Mouse (Mus musculus): Measurements from ENCODE around the gene Irf1.

Gene Irf1

DNA sequence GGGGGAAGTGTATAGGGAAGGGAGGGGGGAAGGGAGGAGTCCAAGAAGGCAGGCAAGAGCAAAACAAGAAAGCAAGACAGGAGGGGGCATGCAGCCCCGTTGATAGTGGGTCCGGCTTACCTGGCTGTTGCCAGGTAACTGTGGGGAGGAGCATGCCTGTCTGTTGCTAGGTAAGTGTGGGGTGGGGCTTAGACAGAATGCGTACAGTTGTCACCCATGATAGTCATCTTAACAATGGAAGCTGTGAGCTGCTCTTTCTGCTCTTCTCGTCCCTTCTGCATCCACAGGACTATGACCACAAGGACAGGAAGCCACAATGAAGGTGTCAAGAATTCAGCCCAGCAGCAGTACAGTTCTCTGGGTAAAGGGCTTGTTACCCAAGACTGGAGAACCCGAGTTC, 40.3 kb downstream of the Irf1 start:
- DNase-seq (ENCODE audit: low read depth, low spot score): no peak

DNA sequence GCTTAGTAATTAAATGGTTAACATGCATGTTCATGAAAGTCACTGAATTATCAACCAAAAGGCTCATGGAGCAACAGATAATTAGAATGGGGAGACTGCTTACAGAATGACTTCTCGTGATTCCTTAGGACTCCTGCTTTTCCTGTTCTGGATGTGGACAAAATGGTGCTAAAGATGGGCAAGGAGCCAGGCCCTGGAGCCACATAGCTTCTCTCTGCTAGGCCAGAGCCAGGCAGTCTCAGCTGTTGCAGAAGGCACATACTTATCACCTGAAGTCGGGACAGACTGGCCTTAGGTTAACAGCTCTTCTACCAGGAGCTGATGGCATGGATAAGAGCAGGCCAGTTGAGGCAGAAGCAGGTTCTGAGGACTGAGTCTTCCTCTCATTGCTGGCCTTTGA, 40.9 kb downstream of the Irf1 start:
- DNase-seq (ENCODE audit: low read depth, low spot score): no peak

DNA sequence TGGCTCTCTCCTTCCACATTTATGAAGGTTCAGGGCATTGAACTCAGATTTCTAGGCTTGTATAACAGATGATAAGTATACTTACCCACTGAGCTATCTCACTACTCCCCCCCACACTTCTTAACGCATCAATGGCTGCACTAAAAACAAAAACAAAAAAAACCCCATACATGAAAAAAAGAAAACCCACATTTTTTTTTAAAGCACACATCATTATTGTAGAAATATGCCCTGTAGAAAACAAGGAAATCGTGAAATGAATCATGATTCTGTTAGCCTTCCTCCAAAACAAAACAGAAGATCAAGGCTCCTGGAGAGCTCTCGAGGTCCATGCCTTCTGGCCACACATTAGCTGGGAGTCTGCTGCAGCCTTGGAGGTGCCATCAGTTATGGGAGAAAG, 41.5 kb downstream of the Irf1 start:
- DNase-seq (ENCODE audit: low read depth, low spot score): no peak

DNA sequence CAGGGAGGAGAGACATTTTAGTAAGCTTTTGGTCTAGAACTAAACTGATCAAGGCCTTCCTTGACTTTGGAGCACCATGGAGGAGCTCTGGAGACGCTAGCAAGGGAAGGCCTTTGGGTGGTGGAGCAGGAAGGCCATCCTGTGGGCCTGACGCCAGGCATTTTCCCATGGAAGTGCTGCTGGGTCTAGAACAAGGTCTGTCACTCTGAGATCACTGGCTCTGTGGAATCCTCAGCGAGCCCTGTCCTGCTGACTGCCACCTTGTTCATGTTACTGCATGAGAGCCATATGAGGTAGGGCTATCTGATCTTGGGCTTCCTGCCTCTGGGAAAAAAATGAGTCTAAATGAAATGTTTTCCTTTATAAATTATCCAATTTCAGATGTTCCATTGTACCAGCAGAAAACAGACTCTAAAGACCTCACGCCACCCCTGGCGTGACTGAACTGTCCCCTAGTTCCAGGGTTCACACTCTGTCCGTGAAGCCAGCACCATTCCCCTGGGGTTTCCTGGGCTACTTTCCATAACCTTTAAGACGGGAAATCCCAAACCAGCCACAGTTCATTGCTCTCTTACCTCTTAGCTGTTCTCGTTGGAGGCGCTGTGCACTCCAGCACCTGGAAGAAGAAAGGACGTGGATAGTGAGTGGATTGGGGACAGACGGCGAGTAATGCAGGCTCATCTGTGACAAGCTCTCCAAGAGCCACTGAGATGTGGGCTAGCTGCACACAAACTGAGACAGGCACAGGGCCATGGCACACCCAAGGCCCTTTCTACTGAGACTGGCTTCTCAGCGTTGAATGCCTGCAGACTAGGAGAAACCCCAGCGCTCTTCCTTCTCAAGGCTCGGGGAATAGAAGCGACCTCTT, 43.4 kb downstream of the Irf1 start:
- peak; percentile 85 for DNase-seq (ENCODE audit: low read depth, low spot score)

DNA sequence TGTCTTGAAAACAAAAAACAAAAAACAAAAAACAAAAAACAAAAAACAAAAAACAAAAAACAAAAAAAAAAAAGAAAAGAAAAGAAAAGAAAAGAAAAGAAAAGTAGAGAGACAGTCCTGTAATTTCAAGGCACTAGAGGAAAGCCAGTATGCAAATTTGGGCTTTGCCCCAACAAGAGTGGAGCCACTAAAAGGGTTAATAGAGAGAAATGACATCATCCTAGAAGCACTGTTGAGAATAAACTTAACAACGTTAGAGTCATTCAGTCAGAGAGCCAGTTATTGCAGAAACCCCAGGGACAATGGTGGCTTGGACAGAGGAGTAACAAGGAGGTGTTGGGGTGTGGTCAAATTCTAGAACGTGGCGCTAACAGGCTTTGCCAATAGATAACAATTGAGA, 45.0 kb downstream of the Irf1 start:
- DNase-seq (ENCODE audit: low read depth, low spot score): no peak

DNA sequence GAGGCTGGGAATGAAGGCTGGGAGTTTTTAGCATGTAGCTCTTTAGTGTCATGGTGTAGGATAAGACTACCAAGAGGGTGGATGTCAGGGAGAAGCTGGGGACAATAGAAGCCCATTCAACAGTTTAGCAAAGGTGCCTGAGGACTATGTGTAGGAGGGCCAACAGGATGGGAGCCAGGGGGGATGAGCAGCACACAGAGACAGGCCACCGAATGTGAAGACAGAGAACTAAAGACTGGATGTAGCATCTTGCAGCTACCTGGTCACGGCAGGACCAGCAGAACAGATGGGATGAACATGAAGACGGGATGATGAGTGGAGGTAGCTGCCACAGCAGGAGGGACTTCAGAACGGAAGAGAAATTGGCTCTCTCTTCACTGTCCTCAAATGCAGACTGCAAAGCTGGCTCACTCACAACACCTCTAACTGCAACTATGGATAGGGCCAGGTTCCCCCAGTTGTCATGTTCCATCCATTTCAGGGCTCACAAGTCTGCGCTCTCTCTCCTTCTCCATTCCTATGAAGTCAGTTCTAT, 47.1 kb downstream of the Irf1 start:
- DNase-seq (ENCODE audit: low read depth, low spot score): no peak

DNA sequence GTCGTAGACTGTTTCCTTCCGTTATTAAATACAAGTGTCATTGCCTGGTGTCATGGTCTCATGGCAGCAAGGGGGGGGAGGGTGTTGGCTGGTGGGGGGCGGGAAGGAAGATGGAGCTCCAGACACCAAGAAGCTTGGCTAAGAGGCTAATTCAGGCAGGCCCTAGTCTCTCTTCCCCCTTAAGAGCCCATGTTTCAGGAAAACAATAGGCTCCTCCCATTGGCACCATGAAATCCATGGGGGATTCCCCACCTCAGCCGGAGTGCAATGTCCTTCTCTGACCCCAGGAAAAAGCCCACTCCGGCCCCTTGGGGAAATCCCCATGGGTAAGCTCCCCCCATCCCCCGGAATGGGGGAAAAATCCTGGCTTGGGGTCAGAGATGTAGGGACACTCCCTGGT, 49.0 kb downstream of the Irf1 start:
- DNase-seq (ENCODE audit: low read depth, low spot score): no peak

DNA sequence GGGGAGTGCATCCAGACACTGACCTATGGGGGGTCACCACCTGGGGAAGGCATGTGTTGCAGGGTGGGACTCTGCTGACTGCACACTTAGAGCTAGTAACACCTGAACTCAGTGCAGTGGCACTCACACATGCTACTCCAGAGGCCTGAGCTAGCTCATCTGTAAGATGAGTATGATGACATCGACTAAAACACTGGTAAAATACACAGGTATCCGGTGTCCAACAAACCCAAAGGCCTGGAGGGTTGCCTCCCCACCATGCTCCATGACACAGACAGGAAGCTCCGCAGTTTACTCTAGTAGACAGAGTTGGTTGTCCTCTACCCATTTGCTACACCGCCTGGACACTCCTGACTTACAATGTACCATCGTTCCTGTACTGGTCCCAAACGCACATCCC, 49.7 kb downstream of the Irf1 start:
- DNase-seq (ENCODE audit: low read depth, low spot score): no peak

DNA sequence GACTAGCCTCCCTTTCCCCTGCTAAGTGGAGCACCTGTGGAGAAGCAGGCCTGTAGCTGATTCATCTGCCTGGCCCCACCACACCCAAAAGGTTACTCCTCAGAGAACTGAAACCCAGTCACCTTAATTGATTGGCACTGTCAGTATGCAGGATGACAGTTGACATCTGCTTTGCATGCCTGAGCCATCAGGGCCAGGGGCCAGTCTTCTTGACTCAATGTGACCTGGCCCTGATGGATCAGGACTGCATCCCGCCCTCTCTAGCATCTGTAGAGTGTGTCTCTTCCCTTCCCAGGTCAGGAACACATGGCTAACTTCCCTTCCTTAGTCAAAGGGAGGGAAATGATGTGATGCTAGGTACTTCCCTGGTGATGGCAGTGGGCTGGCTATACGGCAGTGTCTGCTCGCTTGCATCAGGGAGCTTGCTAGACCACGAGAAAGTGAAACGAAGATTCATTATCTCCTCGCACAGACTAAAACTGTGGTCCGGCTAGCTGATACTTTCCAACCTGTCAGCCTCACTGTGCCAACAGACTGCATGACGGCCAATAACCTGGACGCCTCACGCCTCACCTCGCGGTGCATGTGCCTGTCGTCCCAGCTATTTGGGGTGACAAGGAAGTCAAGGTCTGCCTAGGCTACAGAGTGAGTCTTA, 50.8 kb downstream of the Irf1 start:
- DNase-seq (ENCODE audit: low read depth, low spot score): no peak

DNA sequence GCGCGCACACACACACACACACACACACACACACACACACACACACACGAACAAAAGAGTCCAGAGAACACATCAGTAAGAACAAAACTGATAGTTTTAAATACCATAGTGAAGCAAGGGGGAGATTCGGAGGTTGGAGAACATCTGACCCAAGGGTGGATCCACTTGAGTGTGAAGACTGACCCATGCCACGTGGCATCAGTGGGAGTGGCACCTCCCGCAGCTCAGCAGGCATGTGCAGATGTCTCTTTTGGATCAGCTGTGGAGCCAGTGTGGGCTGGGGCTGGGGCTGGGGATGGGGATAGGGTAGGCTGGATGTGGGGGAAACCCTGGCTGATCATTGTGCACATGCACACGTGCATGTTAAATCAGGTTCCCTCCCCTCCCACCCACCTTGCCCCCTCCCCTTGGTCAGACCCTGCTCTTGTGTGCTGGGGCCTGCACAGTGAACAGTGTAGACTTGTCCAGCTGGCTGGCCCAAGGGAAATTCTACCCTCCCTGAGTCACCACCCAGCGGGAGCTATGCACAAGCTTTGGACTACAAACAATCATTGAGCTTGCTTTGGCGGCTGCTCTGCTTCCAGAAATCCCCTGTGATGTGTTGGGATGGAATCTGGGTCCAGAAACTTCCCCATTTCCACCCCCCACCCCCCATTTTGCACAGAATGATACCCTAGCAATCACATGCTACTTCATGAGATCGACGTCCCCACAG, 51.6 kb downstream of the Irf1 start:
- no peak for DNase-seq (ENCODE audit: low read depth, low spot score)

DNA sequence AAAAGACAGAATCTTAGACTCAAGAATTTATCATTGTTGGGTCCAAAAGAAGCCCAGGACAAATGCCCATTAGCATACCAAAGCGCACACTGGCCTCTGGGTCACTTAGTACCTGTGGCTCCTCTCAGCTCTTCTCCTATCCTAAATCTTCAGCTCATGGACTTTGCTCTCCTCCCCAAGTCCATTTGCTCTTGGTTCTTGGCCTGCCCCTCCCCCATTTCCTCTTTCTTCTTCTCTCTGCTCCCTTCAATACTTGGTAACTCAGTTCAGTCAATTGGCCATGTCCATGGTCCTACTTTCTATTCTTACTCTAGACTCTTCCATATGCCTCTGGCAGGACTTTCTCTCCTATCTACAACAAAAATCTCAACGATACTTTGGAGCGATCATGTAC, 52.1 kb downstream of the Irf1 start:
- no peak for DNase-seq (ENCODE audit: low read depth, low spot score)

DNA sequence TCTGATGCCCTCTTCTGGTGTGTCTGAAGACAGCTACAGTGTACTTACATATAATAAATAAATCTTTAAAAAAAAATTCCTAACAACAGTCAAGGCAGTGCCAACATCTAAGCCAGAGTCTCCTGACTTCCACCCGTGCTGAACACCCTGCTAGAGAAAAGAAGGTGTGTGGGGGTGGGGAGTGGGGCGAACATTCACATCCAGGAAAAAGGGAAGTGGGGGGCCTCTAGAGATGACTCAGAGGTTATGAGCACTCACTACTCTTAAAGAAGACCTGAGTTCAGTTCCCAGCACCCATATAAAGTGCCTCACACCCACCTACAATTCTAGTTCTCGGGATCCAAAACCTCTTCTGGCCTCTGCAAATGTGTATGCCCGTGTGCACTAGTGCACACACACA, 55.6 kb downstream of the Irf1 start:
- DNase-seq (ENCODE audit: low read depth, low spot score): no peak
